Mouse (Mus musculus) retina, postnatal 7 days (tissue): ENCODE measurements around the gene Gm42674.
A peak's percentile ranks its signal among the peaks of the same experiment; 100 is the strongest.

Experiments
- DNase-seq: peaks from one replicate; pipeline ENCODE4 v3.0.0-alpha.2; 2012; ENCODE audit warnings: low read depth, low spot score

Gene Gm42674

GRCm38 (mm10) chr3:90623435-90624071 is 21.8 kb downstream of the Gm42674 start:
- no peak for DNase-seq

GRCm38 (mm10) chr3:90625496-90625895 is 23.8 kb downstream of the Gm42674 start:
- no peak for DNase-seq

- DNase-seq, result no peak
Measured at GRCm38 (mm10) chr3:90626266-90627021, 24.7 kb downstream of the Gm42674 start.

GRCm38 (mm10) chr3:90627366-90627765 is 25.7 kb downstream of the Gm42674 start:
- no peak for DNase-seq

- no peak for DNase-seq
Measured at GRCm38 (mm10) chr3:90627807-90628206, 26.1 kb downstream of the Gm42674 start.

GRCm38 (mm10) chr3:90629298-90629697 is 27.6 kb downstream of the Gm42674 start:
- no peak for DNase-seq

GRCm38 (mm10) chr3:90631984-90632383 is 30.3 kb downstream of the Gm42674 start:
- no peak for DNase-seq

GRCm38 (mm10) chr3:90638511-90639275 is 37.0 kb downstream of the Gm42674 start:
- DNase-seq, result no peak

- DNase-seq, result no peak
Measured at GRCm38 (mm10) chr3:90639511-90640154, 37.9 kb downstream of the Gm42674 start.

- DNase-seq, result no peak
Measured at GRCm38 (mm10) chr3:90640981-90641380, 39.3 kb downstream of the Gm42674 start.

- no peak for DNase-seq
Measured at GRCm38 (mm10) chr3:90644220-90644619, 42.5 kb downstream of the Gm42674 start.

- no peak for DNase-seq
Measured at GRCm38 (mm10) chr3:90647291-90647690, 45.6 kb downstream of the Gm42674 start.

- no peak for DNase-seq
Measured at GRCm38 (mm10) chr3:90648981-90649380, 47.3 kb downstream of the Gm42674 start.

- no peak for DNase-seq
Measured at GRCm38 (mm10) chr3:90649832-90650231, 48.1 kb downstream of the Gm42674 start.

GRCm38 (mm10) chr3:90652878-90653508 is 51.3 kb downstream of the Gm42674 start:
- DNase-seq, result peak; percentile 76

GRCm38 (mm10) chr3:90653717-90654116 is 52.0 kb downstream of the Gm42674 start, which contains the start of gene S100a7a:
TSS of gene S100a7a (plus strand) at chr3:90654017.
- DNase-seq, result no peak
